Mouse (Mus musculus) erythroblast, embryonic 14.5 days (primary cell): ENCODE results near the gene Tmpo.

Experiments
- GATA1 ChIP-seq: IDR thresholded peaks from 2 replicates; pipeline ENCODE4 v1.6.1; 2012; ENCODE audit warnings: low read length, inconsistent platforms, mixed read lengths
- TAL1 ChIP-seq: IDR thresholded peaks from 3 replicates; pipeline ENCODE4 v1.6.1; 2012; ENCODE audit warnings: low read length, inconsistent platforms, mixed read lengths

DNA sequence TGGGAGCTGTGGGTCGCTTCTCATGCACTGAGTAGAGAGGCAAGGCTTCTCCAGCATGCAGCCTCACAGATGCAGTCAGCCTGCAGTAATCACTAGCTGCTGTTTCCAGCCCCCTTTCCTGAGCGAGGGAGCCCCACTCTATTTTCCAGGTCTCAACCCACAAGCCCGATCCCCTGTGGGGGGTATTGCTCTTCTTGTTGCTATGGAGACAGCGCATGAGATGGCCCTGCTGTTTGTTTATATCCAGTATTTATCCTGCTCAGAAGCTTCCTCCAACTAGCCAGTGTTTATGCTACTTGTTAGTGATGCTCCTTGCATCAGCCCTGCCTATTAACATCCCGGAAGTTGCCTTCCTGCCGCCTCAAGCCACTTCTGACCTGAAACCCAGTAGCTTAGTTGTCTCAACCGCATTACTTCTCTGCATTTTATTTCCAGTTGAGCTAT, 48.4 kb upstream of the Tmpo start:
- TF ChIP-seq GATA1 (no peak), TAL1 (no peak)
